Mouse (Mus musculus): ENCODE measurements around the gene Zmynd8. TPM values are rescaled to one million over a fixed set of nuclear protein-coding genes. Genes with fewer than 3 reads are reported as not detected.

The Zmynd8 gene
- total RNA-seq, 2 experiments from 2014 or later = 119 to 184 TPM

DNA sequence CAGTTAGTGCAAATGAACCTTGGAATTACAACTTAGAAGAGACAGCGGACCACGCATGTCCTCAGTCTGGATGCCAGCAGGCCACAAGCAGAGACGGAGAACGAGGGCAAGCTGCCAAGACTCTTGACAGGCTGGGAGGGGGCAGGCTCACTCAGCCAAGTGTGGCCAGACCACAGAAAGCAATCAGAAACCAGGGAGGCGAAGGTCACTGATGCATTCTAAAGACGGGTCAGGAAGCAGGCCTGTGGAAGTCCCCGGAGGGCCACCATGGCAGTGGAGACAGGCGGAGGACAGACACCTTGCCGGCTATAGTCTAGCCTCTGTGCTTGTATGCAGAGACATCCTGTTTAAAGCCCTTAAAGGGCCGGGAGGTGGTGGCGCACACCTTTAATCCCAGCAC, 110.8 kb downstream of the Zmynd8 start:
- peak; percentile 58 to 71 for DNase-seq (ENCODE audit: low spot score in 2 of 2)
- intact Hi-C loops (cut with DNase I) = loop anchor here (10.0 kb wide), 1 partner anchor 127 kb away; no protein-coding TSS in a partner anchor

GRCm38 (mm10) chr2:165786467-165786866, 112.3 kb downstream of the Zmynd8 start:
- intact Hi-C loops (cut with DNase I) = loop anchor here (10.0 kb wide), 1 partner anchor 128 kb away; no protein-coding TSS in a partner anchor
- no peak for DNase-seq (ENCODE audit: low spot score in 2 of 2)

- intact Hi-C loops (cut with DNase I) = loop anchor here (10.0 kb wide), 1 partner anchor 129 kb away; no protein-coding TSS in a partner anchor
- DNase-seq (ENCODE audit: low spot score in 2 of 2) = no peak
Measured at GRCm38 (mm10) chr2:165785312-165786036, 113.3 kb downstream of the Zmynd8 start.

DNA sequence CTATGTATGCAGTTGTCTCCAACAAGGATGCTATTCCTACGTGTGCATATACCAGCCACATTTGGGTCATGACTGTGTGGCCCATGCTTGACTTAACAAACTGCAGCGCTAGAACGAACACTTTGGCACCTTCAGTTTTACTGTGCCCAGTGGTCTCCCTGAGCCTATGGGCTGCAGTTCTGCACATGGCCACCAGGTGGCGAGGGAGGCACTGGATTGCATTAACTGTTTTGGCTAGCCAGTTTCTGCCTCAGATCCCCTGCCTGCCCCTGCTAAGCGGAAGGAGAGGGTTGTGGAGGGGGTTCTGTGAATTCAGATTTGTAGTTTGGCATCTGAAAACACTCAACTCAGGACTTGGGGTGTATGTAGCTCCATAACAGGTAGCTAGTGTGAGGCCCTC, 116.5 kb downstream of the Zmynd8 start:
- DNase-seq (ENCODE audit: low spot score in 2 of 2) = peak; percentile 79 to 81

GRCm38 (mm10) chr2:165778927-165779326, 119.9 kb downstream of the Zmynd8 start:
- peak; percentile 74 to 76 for DNase-seq (ENCODE audit: low spot score in 2 of 2)
- intact Hi-C loops (cut with DNase I) = no loop called here

More for the DNA sequence above, 116.5 kb downstream of the Zmynd8 start:
- intact Hi-C loops (cut with DNase I) = loop anchor here (10.0 kb wide), 1 partner anchor 132 kb away; no protein-coding TSS in a partner anchor

DNA sequence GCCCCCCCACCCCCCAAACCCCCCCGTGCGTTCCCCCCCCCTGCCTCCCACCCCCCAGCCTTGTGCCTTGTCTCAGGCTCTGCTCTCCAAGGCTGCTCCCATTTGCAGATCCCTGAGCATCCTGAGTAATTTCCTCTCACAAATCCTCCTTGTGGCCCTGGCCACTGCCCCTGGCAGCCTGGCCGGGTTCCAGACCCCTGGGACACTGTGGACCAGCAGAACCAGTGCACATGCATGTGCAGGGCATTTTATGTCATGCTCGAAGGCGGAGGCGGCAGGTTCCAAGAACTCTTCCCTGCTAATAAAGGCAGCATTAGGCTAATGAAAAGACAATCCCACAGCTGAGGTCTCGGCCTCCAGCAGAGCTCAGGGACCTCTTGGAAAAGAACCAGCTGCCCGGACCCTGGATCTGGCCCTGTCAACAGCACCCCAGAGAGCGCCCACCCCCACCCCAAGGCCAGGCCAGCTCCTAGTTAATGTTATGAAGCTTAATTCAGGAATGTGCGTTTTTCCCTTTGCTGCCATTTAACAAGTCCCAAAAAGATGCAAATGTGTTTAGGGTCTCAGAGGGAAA, 129.4 kb downstream of the Zmynd8 start:
- intact Hi-C loops (cut with DNase I) = no loop called here
- DNase-seq (ENCODE audit: low spot score in 2 of 2) = no peak

- no peak for DNase-seq (ENCODE audit: low spot score in 2 of 2)
- intact Hi-C loops (cut with DNase I) = no loop called here
Measured at GRCm38 (mm10) chr2:165768805-165769358, 129.9 kb downstream of the Zmynd8 start.

- intact Hi-C loops (cut with DNase I) = no loop called here
Measured at GRCm38 (mm10) chr2:165759421-165759985, 139.3 kb downstream of the Zmynd8 start.

DNA sequence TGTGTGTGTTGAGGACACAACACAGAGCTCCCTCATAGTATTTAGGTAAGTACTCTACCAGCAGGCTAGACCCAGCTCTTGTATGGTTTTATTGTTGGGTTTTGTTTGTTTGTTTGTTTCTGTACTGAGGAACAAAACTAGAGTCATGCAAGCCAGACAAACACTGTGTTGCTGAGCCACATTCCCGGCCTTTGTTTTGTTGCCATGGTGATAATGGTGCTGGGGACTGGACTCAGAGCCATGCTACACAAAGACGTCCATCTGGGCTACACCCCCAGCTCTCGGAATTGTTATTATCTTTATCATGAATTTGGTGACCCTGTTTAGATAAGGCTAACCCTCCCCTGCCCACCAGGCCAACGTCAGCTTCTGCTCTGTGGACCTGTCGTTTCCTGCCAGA, 140.3 kb downstream of the Zmynd8 start:
- intact Hi-C loops (cut with DNase I) = no loop called here
- DNase-seq (ENCODE audit: low spot score in 2 of 2) = no peak

More at GRCm38 (mm10) chr2:165759421-165759985, 139.3 kb downstream of the Zmynd8 start:
- DNase-seq (ENCODE audit: low spot score in 2 of 2) = no peak

GRCm38 (mm10) chr2:165757799-165758198, 141.0 kb downstream of the Zmynd8 start:
- no peak for DNase-seq (ENCODE audit: low spot score in 2 of 2)
- intact Hi-C loops (cut with DNase I) = no loop called here

- DNase-seq (ENCODE audit: low spot score in 2 of 2) = no peak
- intact Hi-C loops (cut with DNase I) = no loop called here
Measured at GRCm38 (mm10) chr2:165752704-165753103, 146.1 kb downstream of the Zmynd8 start.

GRCm38 (mm10) chr2:165751068-165751467, 147.7 kb downstream of the Zmynd8 start:
- DNase-seq (ENCODE audit: low spot score in 2 of 2) = no peak
- intact Hi-C loops (cut with DNase I) = loop anchor here (2.0 kb wide), 1 partner anchor 222 kb away; no protein-coding TSS in a partner anchor

DNA sequence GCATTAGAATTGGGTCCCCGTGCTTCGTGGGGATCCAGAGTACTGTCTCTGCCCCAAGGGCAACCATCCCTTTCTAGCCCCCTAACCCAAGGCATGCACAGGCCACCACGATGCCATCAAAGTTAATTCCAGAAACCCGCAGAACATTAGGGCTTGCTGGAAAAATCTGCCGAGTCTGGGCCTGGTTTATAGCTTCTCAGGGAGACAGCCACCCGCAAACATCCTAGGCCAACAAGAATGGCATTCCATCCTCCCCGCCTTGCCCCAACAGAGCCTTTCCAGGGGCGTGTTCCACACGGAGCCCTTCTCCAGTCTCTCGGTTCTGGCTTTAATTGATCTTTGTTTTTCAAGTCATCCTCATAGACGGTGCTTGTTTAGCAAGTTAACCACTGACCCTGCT, 150.4 kb downstream of the Zmynd8 start:
- intact Hi-C loops (cut with DNase I) = no loop called here
- DNase-seq (ENCODE audit: low spot score in 2 of 2) = no peak

GRCm38 (mm10) chr2:165747975-165748374, 150.8 kb downstream of the Zmynd8 start:
- DNase-seq (ENCODE audit: low spot score in 2 of 2) = no peak
- intact Hi-C loops (cut with DNase I) = no loop called here

DNA sequence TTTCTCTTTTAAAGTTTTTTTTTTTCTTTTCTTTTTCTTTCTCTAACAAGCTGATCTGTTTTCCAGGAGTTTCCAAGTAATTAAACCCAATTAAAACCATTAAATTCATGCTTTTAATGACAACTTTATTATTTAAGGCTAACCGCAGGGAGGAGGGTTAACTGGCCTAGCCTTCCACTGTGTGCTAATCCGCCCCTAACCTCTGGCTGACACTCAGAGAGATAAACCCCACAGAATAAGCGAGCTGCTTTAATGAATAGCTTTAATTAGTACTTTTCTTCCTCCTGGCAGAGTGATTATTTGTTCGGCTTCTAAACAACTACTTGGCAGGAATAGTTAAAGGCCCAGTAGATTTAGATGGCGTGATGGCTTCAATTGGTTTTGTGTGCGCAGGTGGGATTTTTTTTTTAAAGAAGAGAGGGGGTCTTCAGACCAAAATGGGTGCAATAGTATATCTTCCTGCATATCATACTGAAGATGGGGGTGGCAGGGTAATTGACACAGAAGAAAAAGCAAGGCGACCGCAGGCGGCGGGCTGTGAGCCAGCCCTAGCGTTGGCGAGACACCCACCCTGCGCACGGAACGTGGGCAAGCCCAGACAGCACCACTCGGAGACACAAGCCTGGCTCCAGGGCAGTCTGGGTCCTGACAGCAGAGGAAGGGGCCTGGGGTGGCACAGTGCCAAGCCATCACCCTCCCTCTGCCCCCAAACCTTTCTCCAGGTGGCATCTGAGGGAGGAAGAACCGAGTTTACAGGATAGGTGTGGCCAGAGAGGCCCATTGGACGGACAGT, 153.3 kb downstream of the Zmynd8 start:
- DNase-seq (ENCODE audit: low spot score in 2 of 2) = no peak
- intact Hi-C loops (cut with DNase I) = no loop called here

DNA sequence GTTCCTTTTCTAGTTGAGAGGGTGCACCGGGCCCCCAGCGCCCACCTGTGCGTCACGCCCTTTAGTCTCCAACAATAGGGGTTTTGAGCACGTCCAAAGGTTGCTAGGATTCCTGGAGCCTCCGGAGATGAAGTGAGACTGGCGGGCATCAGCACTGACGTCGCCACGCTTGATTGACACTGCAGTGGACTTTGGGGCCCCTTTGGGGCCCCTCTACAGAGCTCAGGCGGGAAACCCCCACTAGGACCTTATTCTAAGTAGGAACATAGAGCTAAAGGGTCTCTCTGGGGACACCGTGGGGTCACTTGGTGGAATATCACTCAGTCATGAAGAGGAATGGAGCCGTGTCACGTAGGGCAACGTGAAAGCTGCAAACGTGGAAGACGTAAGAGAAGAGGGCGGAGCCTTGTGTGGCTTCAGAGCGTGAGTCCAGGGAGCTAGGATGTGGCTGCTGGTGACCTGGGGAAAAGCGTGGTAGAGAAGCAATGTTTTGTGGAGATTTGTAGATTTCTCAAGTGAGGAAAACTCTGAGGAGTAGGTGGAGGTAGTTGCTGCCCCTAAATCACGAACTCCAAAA, 156.5 kb downstream of the Zmynd8 start:
- intact Hi-C loops (cut with DNase I) = no loop called here
- DNase-seq (ENCODE audit: low spot score in 2 of 2) = no peak

- intact Hi-C loops (cut with DNase I) = no loop called here
- no peak for DNase-seq (ENCODE audit: low spot score in 2 of 2)
Measured at GRCm38 (mm10) chr2:165741526-165742050, 157.2 kb downstream of the Zmynd8 start.

DNA sequence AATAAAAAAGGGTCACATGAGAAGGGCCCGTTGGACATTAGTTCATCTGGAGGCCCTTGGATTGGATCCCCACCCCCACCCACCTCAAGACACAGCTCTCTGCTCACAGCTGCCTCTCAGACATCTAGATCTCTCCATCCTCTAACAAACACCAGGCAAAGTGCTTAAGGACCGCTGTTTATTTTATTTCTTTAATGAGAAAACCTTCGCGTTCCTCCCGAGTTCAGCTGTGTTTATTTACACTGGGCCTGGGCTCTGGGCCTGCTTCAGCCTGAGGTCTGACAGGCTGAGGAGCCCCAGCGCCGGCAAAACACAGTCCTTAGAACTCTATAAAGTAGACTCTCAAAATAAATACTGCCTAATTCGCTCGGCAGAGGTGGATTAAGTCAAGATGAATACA, 157.8 kb downstream of the Zmynd8 start:
- intact Hi-C loops (cut with DNase I) = no loop called here
- DNase-seq (ENCODE audit: low spot score in 2 of 2) = no peak

- intact Hi-C loops (cut with DNase I) = no loop called here
Measured at GRCm38 (mm10) chr2:165740381-165740780, 158.4 kb downstream of the Zmynd8 start.

More at GRCm38 (mm10) chr2:165740381-165740780, 158.4 kb downstream of the Zmynd8 start:
- no peak for DNase-seq (ENCODE audit: low spot score in 2 of 2)
